Mouse (Mus musculus) limb, embryonic 12.5 days (tissue): ENCODE data around the gene Ccdc15. TPM values are rescaled to one million over a fixed set of nuclear protein-coding genes. Genes with fewer than 3 reads are reported as not detected.

Experiments used
- ATAC-seq: fragments of 200-750 bp; cut with Nextera tagmentation; 2 replicates; pipeline ENCODE4 v1.8.0; 2017; ENCODE audit warnings: low read depth, moderate TSS enrichment; ENCODE audit not compliant: insufficient number of reproducible peaks, insufficient read depth, low FRiP score, low TSS enrichment
- H3K27ac ChIP-seq: fragments of 300-500 bp; sonication (generic); 2 replicates; pipeline ENCODE4 v1.5.1; 2016; ENCODE audit warnings: mild to moderate bottlenecking, moderate library complexity
- H3K27me3 ChIP-seq: fragments of 300-500 bp; sonication (generic); 2 replicates; pipeline ENCODE4 v1.6.1; 2016; ENCODE audit warnings: mild to moderate bottlenecking, moderate library complexity
- H3K36me3 ChIP-seq: fragments of 300-500 bp; sonication (generic); 2 replicates; pipeline ENCODE4 v1.6.1; 2016; ENCODE audit warnings: mild to moderate bottlenecking, moderate library complexity
- H3K4me1 ChIP-seq: fragments of 300-500 bp; sonication (generic); replicated peaks from 2 replicates; pipeline ENCODE4 v1.6.1; 2016
- H3K4me2 ChIP-seq: fragments of 300-500 bp; sonication (generic); 2 replicates; pipeline ENCODE4 v1.6.1; 2016; ENCODE audit warnings: mild to moderate bottlenecking, moderate library complexity
- H3K4me3 ChIP-seq: fragments of 300-500 bp; sonication (generic); replicated peaks from 2 replicates; pipeline ENCODE4 v1.5.1; 2016; ENCODE audit warnings: mild to moderate bottlenecking
- H3K9ac ChIP-seq: fragments of 300-500 bp; sonication (generic); replicated peaks from 2 replicates; pipeline ENCODE4 v1.6.1; 2016; ENCODE audit warnings: mild to moderate bottlenecking, moderate library complexity
- H3K9me3 ChIP-seq: fragments of 300-500 bp; sonication (generic); 2 replicates; pipeline ENCODE4 v1.6.1; 2016; ENCODE audit warnings: mild to moderate bottlenecking, moderate library complexity
- WGBS: fragments of 180-500 bp; shearing (Covaris S2); methylation state at CpG from one replicate; pipeline ENCODE4 v1.1.7; 2016; 5-methylcytosine and 5-hydroxymethylcytosine counted together
- polyA plus RNA-seq: library from polyadenylated mRNA; unstranded; fragments of >200 nt; fragmentation: Nextera tagmentation; extraction: Ambion mirVana; gene quantifications from 2 replicates; pipeline ENCODE4 v1.2.1, GENCODE M21; 2016

Gene Ccdc15
- polyA plus RNA-seq, 1 experiment from 2014 or later, result 8.1 TPM

DNA sequence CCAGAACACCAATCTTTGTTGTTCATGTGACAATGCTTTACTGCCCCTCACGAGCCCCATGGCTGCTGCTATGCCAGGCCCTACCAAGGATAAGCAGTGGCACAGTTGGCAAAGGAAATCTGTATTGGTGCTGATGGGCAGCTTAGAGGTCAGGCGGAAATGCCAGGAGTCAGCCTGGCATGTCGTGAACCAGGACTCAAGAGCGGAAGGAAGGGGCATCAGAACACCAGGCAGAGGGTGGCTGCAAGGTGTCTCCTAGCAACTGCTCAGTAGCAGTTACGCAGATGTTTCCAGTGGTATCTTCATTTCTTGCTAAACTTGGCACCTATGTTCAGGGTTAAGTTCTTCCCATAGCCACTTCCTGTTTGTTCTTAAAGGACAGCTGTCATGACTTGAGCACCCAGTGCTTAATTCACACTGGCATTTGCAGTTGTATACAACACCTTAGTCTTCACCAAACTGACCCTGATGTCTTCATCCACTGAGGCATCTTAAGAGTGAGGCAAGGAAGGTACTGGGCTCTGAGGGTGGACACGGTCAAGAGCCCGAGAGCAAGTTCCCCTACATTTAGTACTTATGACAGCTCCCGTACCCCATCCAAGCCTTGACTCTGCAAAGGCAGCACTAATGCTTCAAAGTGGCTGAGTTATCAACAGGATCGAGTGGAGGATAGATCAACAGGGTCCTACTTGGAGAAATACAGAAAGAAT lies 117.6 kb downstream of the Ccdc15 start:
- no peak overlapping the region for H3K4me2 ChIP-seq
- H3K9ac ChIP-seq, result no peak overlapping the region
- H3K27me3 ChIP-seq, result peaks cover 12% of the 10 kb centered on the region
- WGBS, result 92% methylated on average over 9 of the region's 9 CpGs
- H3K4me3 ChIP-seq, result no peak overlapping the region
- H3K27ac ChIP-seq, result no peak overlapping the region
- H3K4me1 ChIP-seq, result peaks cover 7% of the 10 kb centered on the region; the same call in 1 of the 2 replicates
- H3K9me3 ChIP-seq, result no peaks in the 10 kb centered on the region
- peaks cover 8% of the 10 kb centered on the region; the same call in 1 of the 2 replicates for H3K36me3 ChIP-seq
- no peak for ATAC-seq

DNA sequence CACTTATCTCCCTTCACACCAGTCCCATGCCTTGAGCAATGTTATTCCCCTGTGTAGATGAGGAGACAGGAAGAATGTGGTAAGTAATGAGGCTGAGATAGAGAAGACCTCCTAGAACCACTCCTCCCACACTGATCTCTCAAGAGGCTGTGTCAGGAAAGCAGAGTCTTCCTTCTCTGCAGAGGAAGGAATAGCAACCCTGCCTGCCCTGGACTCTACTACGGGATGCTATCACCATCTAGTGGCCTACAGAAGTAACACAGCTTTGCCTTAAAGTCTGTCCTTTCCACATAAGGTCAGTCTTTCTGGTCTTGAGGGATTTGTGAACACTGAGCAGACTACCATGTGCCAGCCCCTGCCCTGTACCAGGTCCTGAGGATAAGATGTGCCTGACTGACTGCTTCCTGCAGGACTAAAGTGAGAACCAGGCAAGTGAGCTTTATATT lies 118.3 kb downstream of the Ccdc15 start:
- WGBS, result 4% methylated on average over 1 of the region's 1 CpGs
- Histone ChIP-seq H3K9me3 (no peaks in the 10 kb centered on the region), H3K36me3 (peaks cover 3% of the 10 kb centered on the region), H3K9ac (no peak overlapping the region), H3K4me3 (no peak overlapping the region), H3K4me1 (peaks cover 7% of the 10 kb centered on the region; the same call in 1 of the 2 replicates), H3K27me3 (peaks cover 12% of the 10 kb centered on the region), H3K27ac (no peak overlapping the region), H3K4me2 (no peak overlapping the region)
- peak; percentile 64; the same call in 1 of the 2 replicates for ATAC-seq

Other genes with a start within 250 kb of the Ccdc15 start
- 15.5 and 18.6 TPM in 2 replicates for gene Pknox2, start 201.0 kb downstream of the Ccdc15 start, polyA plus RNA-seq
- 12.5 and 12.6 TPM in 2 replicates for gene Tmem218, start 140.2 kb downstream of the Ccdc15 start, polyA plus RNA-seq
- 1.1 and 2.1 TPM in 2 replicates for gene Slc37a2, start 92.7 kb downstream of the Ccdc15 start, polyA plus RNA-seq
- 0.06 TPM in 1 of 2 replicates, not detected in the other for gene Hepacam, start 18.9 kb upstream of the Ccdc15 start, polyA plus RNA-seq
- gene Robo4, start 53.5 kb upstream of the Ccdc15 start, polyA plus RNA-seq, result 8.4 and 10.3 TPM in 2 replicates
- 0.10 TPM in 1 of 2 replicates, not detected in the other for gene Robo3, start 84.8 kb upstream of the Ccdc15 start, polyA plus RNA-seq
- 40.4 and 45.0 TPM in 2 replicates for gene Msantd2, start 140.9 kb upstream of the Ccdc15 start, polyA plus RNA-seq
- gene Esam, start 179.6 kb upstream of the Ccdc15 start, polyA plus RNA-seq, result 26.8 and 29.7 TPM in 2 replicates
- 0.95 and 1.6 TPM in 2 replicates for gene Vsig2, start 190.8 kb upstream of the Ccdc15 start, polyA plus RNA-seq
- 5.1 and 6.1 TPM in 2 replicates for gene Nrgn, start 204.5 kb upstream of the Ccdc15 start, polyA plus RNA-seq
- gene Siae, start 207.3 kb upstream of the Ccdc15 start, polyA plus RNA-seq, result 4.5 and 5.0 TPM in 2 replicates